Mouse (Mus musculus): ENCODE data around the gene Gm11554. TPM values are rescaled to one million over a fixed set of nuclear protein-coding genes. Genes with fewer than 3 reads are reported as not detected.

The Gm11554 gene
- total and polyA plus RNA-seq, 3 experiments: not detected

Other genes starting within 250 kb of the Gm11554 start
Only the 20 nearest of the 43 such genes appear.
- not detected in 2 replicates for gene Krtap4-6, start 138.5 kb downstream of the Gm11554 start, total RNA-seq (2012; rRNA removed)
- gene Krtap4-6, start 138.5 kb downstream of the Gm11554 start, total RNA-seq (2014; rRNA removed): not detected in 2 replicates
- not detected in 2 replicates for gene Krtap4-6, start 138.5 kb downstream of the Gm11554 start, polyA plus RNA-seq (2012; ENCODE audit: insufficient read length, low read depth)
- gene Gm14190, start 113.7 kb downstream of the Gm11554 start, total RNA-seq (2012; rRNA removed): not detected in 2 replicates
- not detected in 2 replicates for gene Gm14190, start 113.7 kb downstream of the Gm11554 start, total RNA-seq (2014; rRNA removed)
- not detected in 2 replicates for gene Gm14190, start 113.7 kb downstream of the Gm11554 start, polyA plus RNA-seq (2012; ENCODE audit: insufficient read length, low read depth)
- gene Gm14180, start 70.2 kb downstream of the Gm11554 start, total RNA-seq (2012; rRNA removed): not detected in 2 replicates
- gene Gm14180, start 70.2 kb downstream of the Gm11554 start, total RNA-seq (2014; rRNA removed): not detected in 2 replicates
- not detected in 2 replicates for gene Gm14180, start 70.2 kb downstream of the Gm11554 start, polyA plus RNA-seq (2012; ENCODE audit: insufficient read length, low read depth)
- gene Gm11595, start 31.5 kb downstream of the Gm11554 start, total RNA-seq (2012; rRNA removed): not detected in 2 replicates
- gene Gm11595, start 31.5 kb downstream of the Gm11554 start, total RNA-seq (2014; rRNA removed): not detected in 2 replicates
- gene Gm11595, start 31.5 kb downstream of the Gm11554 start, polyA plus RNA-seq (2012; ENCODE audit: insufficient read length, low read depth): not detected in 2 replicates
- gene Krtap4-8, start 23.7 kb downstream of the Gm11554 start, total RNA-seq (2012; rRNA removed): not detected in 2 replicates
- not detected in 2 replicates for gene Krtap4-8, start 23.7 kb downstream of the Gm11554 start, total RNA-seq (2014; rRNA removed)
- not detected in 2 replicates for gene Krtap4-8, start 23.7 kb downstream of the Gm11554 start, polyA plus RNA-seq (2012; ENCODE audit: insufficient read length, low read depth)
- not detected in 2 replicates for gene Krtap4-9, start 19.2 kb downstream of the Gm11554 start, total RNA-seq (2012; rRNA removed)
- gene Krtap4-9, start 19.2 kb downstream of the Gm11554 start, total RNA-seq (2014; rRNA removed): not detected in 2 replicates
- not detected in 2 replicates for gene Krtap4-9, start 19.2 kb downstream of the Gm11554 start, polyA plus RNA-seq (2012; ENCODE audit: insufficient read length, low read depth)
- gene Gm11596, start 11.0 kb downstream of the Gm11554 start, total RNA-seq (2012; rRNA removed): not detected in 2 replicates
- gene Gm11596, start 11.0 kb downstream of the Gm11554 start, total RNA-seq (2014; rRNA removed): not detected in 2 replicates
- not detected in 2 replicates for gene Gm11596, start 11.0 kb downstream of the Gm11554 start, polyA plus RNA-seq (2012; ENCODE audit: insufficient read length, low read depth)
- not detected in 2 replicates for gene Gm11569, start 5.5 kb downstream of the Gm11554 start, total RNA-seq (2012; rRNA removed)
- gene Gm11569, start 5.5 kb downstream of the Gm11554 start, total RNA-seq (2014; rRNA removed): not detected in 2 replicates
- not detected in 2 replicates for gene Gm11569, start 5.5 kb downstream of the Gm11554 start, polyA plus RNA-seq (2012; ENCODE audit: insufficient read length, low read depth)
- gene Krtap4-13, start 5.4 kb upstream of the Gm11554 start, total RNA-seq (2012; rRNA removed): not detected in 2 replicates
- gene Krtap4-13, start 5.4 kb upstream of the Gm11554 start, total RNA-seq (2014; rRNA removed): not detected in 2 replicates
- not detected in 2 replicates for gene Krtap4-13, start 5.4 kb upstream of the Gm11554 start, polyA plus RNA-seq (2012; ENCODE audit: insufficient read length, low read depth)
- gene Gm11564, start 11.2 kb upstream of the Gm11554 start, total RNA-seq (2012; rRNA removed): not detected in 2 replicates
- not detected in 2 replicates for gene Gm11564, start 11.2 kb upstream of the Gm11554 start, total RNA-seq (2014; rRNA removed)
- gene Gm11564, start 11.2 kb upstream of the Gm11554 start, polyA plus RNA-seq (2012; ENCODE audit: insufficient read length, low read depth): not detected in 2 replicates
- not detected in 2 replicates for gene 2300003K06Rik, start 33.6 kb upstream of the Gm11554 start, total RNA-seq (2012; rRNA removed)
- gene 2300003K06Rik, start 33.6 kb upstream of the Gm11554 start, total RNA-seq (2014; rRNA removed): not detected in 2 replicates
- not detected in 2 replicates for gene 2300003K06Rik, start 33.6 kb upstream of the Gm11554 start, polyA plus RNA-seq (2012; ENCODE audit: insufficient read length, low read depth)
- gene Krtap4-16, start 47.2 kb upstream of the Gm11554 start, total RNA-seq (2012; rRNA removed): not detected in 2 replicates
- not detected in 2 replicates for gene Krtap4-16, start 47.2 kb upstream of the Gm11554 start, total RNA-seq (2014; rRNA removed)
- not detected in 2 replicates for gene Krtap4-16, start 47.2 kb upstream of the Gm11554 start, polyA plus RNA-seq (2012; ENCODE audit: insufficient read length, low read depth)
- gene Gm11568, start 53.5 kb upstream of the Gm11554 start, total RNA-seq (2012; rRNA removed): not detected in 2 replicates
- gene Gm11568, start 53.5 kb upstream of the Gm11554 start, total RNA-seq (2014; rRNA removed): not detected in 2 replicates
- gene Gm11568, start 53.5 kb upstream of the Gm11554 start, polyA plus RNA-seq (2012; ENCODE audit: insufficient read length, low read depth): not detected in 2 replicates
- gene Gm11559, start 60.0 kb upstream of the Gm11554 start, total RNA-seq (2012; rRNA removed): not detected in 2 replicates
- gene Gm11559, start 60.0 kb upstream of the Gm11554 start, total RNA-seq (2014; rRNA removed): not detected in 2 replicates
- not detected in 2 replicates for gene Gm11559, start 60.0 kb upstream of the Gm11554 start, polyA plus RNA-seq (2012; ENCODE audit: insufficient read length, low read depth)
- not detected in 2 replicates for gene Krtap9-1, start 68.9 kb upstream of the Gm11554 start, total RNA-seq (2012; rRNA removed)
- gene Krtap9-1, start 68.9 kb upstream of the Gm11554 start, total RNA-seq (2014; rRNA removed): not detected in 2 replicates
- not detected in 2 replicates for gene Krtap9-1, start 68.9 kb upstream of the Gm11554 start, polyA plus RNA-seq (2012; ENCODE audit: insufficient read length, low read depth)
- gene Gm11567, start 74.7 kb upstream of the Gm11554 start, total RNA-seq (2012; rRNA removed): not detected in 2 replicates
- gene Gm11567, start 74.7 kb upstream of the Gm11554 start, total RNA-seq (2014; rRNA removed): not detected in 2 replicates
- gene Gm11567, start 74.7 kb upstream of the Gm11554 start, polyA plus RNA-seq (2012; ENCODE audit: insufficient read length, low read depth): not detected in 2 replicates
- gene Krtap31-1, start 103.5 kb upstream of the Gm11554 start, total RNA-seq (2012; rRNA removed): not detected in 2 replicates
- gene Krtap31-1, start 103.5 kb upstream of the Gm11554 start, total RNA-seq (2014; rRNA removed): not detected in 2 replicates
- gene Krtap31-1, start 103.5 kb upstream of the Gm11554 start, polyA plus RNA-seq (2012; ENCODE audit: insufficient read length, low read depth): not detected in 2 replicates
- gene Gm11565, start 110.3 kb upstream of the Gm11554 start, total RNA-seq (2012; rRNA removed): not detected in 2 replicates
- gene Gm11565, start 110.3 kb upstream of the Gm11554 start, total RNA-seq (2014; rRNA removed): not detected in 2 replicates
- not detected in 2 replicates for gene Gm11565, start 110.3 kb upstream of the Gm11554 start, polyA plus RNA-seq (2012; ENCODE audit: insufficient read length, low read depth)
- gene Krtap31-2, start 131.8 kb upstream of the Gm11554 start, total RNA-seq (2012; rRNA removed): not detected in 2 replicates
- gene Krtap31-2, start 131.8 kb upstream of the Gm11554 start, total RNA-seq (2014; rRNA removed): not detected in 2 replicates
- gene Krtap31-2, start 131.8 kb upstream of the Gm11554 start, polyA plus RNA-seq (2012; ENCODE audit: insufficient read length, low read depth): not detected in 2 replicates
- gene Krtap9-5, start 144.0 kb upstream of the Gm11554 start, total RNA-seq (2012; rRNA removed): not detected in 2 replicates
- gene Krtap9-5, start 144.0 kb upstream of the Gm11554 start, total RNA-seq (2014; rRNA removed): not detected in 2 replicates
- gene Krtap9-5, start 144.0 kb upstream of the Gm11554 start, polyA plus RNA-seq (2012; ENCODE audit: insufficient read length, low read depth): not detected in 2 replicates